Mouse (Mus musculus): ENCODE data around the gene Zfp648.

Gene Zfp648

GRCm38 (mm10) chr1:154219991-154220390 lies 19.0 kb downstream of the Zfp648 start:
- in situ Hi-C loops (cut with MboI, MseI), result no loop called here

GRCm38 (mm10) chr1:154220566-154220965 lies 19.6 kb downstream of the Zfp648 start:
- in situ Hi-C loops (cut with MboI, MseI), result no loop called here

- in situ Hi-C loops (cut with MboI, MseI), result no loop called here
Measured at GRCm38 (mm10) chr1:154223807-154224207, 22.8 kb downstream of the Zfp648 start.

DNA sequence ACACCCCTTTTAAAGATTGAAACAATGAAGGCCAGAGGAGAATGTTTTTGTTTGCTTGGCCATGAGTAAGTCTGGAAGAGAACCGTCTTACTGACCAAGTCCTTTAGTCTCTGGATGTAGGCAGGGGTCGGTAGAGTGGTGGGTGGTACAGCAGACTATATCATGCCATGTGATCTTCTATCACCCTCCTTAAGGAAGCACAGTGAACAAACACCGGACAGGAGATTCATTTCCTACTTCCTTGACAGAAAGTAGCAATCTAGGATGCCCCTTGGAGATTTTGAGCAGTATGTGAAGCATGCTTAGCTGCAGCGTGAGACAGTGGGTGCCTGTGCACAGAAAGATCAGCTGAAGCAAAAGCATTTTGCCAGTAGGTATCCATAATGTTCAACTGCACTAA lies 31.6 kb downstream of the Zfp648 start:
- in situ Hi-C loops (cut with MboI, MseI), result no loop called here

- in situ Hi-C loops (cut with MboI, MseI), result no loop called here
Measured at GRCm38 (mm10) chr1:154233033-154233432, 32.0 kb downstream of the Zfp648 start.

DNA sequence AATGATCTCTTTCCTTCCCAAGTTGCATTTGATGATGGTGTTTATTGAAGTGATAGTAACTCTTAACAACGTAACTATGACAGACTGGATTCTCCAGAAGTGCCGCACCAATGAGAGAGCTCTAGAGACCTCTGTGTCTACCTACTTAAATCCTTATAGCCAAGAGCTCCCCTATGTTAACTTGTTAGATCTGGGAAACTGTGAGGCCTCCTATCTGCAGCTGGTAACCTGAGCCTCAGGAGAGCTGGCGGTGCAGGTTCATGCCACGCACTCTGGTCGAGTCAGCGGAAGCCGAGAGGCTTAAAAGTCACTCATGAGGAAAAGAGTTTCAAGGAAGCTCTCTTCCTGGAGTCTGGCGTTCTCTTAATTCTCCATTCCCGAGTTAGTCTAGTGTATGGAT lies 33.8 kb downstream of the Zfp648 start:
- in situ Hi-C loops (cut with MboI, MseI), result no loop called here

DNA sequence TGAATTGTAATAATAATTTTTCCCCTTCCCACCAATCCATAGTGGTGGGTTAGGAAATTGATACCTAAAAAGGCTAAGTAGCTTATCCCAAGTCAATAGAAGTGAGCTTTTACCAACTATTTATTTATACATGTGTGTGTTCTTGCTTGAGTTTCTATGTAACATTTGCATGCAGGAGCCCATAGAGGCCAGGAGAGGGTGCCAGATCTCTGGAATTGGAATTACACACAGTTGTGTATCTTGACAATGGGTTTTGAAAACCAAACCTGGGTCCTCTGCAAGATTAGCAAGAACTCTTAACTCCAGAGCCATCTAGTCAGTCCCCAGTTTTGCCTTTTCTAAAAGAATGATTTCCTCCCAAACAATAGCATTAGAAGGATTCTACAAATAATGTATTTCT lies 37.9 kb downstream of the Zfp648 start:
- in situ Hi-C loops (cut with MboI, MseI), result no loop called here

- in situ Hi-C loops (cut with MboI, MseI), result no loop called here
Measured at GRCm38 (mm10) chr1:154251186-154251585, 50.2 kb downstream of the Zfp648 start.

GRCm38 (mm10) chr1:154252739-154253138 lies 51.8 kb downstream of the Zfp648 start:
- in situ Hi-C loops (cut with MboI, MseI), result no loop called here
